Mouse (Mus musculus): Measurements from ENCODE around the gene Reep6. TPM values are rescaled to one million over a fixed set of nuclear protein-coding genes. Genes with fewer than 3 reads are reported as not detected.

Reep6 gene
- 0.88 TPM for polyA plus RNA-seq (2014; fragmentation: Illumina TruSeq; extraction: RNeasy Lipid Tissue Mini Kit (QIAGEN cat#74804); ENCODE audit: low read depth, low replicate concordance)

DNA sequence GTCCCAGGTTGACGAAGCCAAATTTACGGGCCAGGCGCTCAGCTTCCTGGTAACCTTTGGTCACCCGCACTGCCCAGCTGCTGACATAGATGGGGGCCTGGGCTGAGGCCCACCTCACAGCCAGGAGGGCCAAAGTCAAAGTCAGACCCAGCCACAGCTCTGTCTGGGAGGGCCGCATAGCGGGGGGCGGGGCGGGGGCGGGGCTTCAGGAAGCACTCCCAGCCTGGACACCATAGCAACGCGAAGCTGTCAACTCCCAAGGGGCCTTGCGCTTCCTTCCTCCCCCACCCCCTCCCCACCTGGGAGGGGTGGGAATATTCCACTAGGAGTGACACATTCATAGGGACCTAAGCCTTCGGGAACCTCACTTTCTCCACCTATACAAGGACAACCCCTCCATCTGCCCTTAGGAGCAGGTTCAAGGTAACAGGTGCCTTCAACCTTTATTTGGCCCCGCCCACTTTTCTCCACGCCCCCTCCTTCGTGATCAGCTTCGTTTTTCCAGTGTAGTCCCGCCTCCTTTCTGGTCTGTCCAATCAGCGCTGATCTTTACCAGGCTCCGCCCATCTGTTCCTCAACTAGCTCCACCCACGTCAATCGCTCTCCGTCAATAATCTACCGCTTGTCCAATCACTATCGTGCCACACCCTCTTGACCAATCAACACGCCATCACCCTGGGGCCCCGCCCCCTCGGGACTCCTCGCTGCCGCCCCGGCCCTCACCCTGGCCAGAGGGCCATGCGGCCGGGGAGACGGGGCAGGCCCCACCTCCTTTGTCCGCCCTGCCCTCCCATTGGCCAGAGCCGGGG, at the start of gene Reep6, which contains the start of gene Pcsk4:
TSS of gene Reep6 (plus strand) at position 681 of the 809 bp plus-strand sequence.
TSS of gene Pcsk4 (minus strand) at position 226 of the 809 bp plus-strand sequence.

DNA sequence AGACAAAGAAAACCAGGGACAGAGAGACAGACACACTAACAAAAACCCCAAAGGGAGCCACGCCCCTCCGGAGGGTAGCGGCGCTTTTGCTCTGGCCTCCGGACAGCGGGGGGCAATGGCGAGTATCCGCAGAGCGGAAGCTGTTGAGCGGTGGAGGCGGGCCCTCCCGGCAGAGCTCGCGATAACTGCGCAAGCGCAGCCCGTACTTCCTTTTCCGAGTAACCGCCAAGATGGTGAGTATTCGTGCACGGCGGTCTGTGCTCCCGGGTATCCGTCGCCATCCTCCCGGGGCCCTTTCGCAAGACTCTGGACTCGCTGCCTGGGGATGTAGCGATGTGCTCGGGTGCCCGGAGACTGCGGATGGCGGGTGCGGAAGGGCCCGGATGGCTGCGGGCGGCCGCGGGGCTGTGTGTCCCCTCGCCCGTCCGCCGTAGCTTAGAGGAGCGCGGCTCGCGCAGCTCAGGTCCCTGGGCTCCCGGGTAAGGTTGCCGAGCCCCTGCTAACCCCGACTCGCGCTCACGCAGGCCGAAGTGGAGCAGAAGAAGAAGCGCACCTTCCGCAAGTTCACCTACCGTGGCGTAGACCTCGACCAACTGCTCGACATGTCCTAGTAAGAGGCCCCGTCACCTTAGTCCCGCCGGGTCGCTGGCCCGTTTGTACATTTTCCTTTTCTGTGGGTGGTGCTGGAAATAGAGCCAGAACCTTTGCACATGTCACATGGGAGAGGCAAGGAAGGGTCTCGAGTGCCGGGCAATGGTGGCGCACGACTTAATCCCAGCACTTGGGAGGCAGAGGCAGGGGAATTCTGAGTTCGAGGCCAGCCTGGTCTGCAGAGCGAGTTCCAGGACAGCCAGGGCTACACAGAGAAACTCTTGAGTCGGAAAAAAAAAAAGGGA, 37.3 kb upstream of the Reep6 start, which contains the start of gene Rps15:
TSS of gene Rps15 (plus strand) at position 203 of the 896 bp plus-strand sequence.

DNA sequence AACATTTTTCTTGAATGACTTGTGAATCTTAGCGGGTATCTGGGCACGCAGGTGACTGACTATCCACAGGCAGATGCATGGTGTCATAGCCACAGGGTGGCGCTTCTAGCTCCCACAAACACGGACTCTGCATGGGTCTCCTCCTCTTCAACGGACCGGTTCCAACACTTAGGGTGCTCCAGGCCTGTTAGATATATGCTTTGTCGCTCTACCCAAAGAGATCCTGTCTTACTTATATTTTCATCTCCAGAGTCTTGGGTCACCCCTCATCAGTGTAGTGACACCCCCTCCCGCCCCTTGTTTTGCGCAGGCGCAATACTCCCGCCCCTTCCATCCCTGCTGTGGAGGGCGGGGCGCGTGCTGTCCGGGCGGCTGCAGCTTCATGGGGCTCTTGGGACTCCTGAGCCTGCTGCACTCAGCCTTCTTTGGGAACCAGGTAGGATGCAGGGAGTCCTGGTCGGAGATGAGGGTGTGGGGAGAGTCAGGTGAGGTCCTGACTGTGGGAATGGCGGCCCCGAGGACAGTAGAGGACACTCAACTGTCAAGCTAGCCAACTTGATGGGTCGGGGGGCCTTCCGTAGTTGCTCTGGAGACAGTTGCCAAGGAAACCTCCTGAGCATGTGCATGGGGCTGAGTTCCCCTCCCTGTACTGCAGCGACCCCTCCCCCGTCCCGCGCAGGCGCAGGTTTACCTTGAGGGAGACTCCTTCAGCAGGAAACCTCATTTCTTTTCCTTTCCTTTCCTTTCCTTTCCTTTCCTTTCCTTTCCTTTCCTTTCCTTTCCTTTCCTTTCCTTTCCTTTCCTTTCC, 33.9 kb upstream of the Reep6 start, which contains the start of gene Apc2:
TSS of gene Apc2 (plus strand) at position 360 of the 808 bp plus-strand sequence.

DNA sequence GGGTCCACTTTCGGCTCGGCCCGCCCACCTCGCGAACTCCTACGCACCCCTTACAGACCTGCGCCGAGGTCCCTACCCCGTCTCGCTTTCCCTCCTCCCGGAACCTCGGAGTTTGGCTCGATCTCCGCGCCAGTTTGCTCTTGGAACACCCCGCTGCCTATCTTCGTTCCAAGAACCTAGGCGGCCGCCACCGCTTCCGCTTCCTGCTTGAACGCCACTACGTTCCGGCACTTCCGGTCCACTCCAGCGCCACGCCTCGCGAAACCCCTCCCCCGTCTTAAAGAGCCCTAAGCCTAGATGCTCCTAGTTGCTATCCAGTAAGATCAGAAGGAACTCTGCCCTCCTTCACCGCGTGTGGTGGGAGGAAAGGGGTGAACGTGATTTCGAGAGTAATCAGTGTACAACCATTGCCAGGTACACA, 9.4 kb upstream of the Reep6 start, which contains the start of gene 2310011J03Rik:
TSS of gene 2310011J03Rik (minus strand) at position 198 of the 421 bp plus-strand sequence.

DNA sequence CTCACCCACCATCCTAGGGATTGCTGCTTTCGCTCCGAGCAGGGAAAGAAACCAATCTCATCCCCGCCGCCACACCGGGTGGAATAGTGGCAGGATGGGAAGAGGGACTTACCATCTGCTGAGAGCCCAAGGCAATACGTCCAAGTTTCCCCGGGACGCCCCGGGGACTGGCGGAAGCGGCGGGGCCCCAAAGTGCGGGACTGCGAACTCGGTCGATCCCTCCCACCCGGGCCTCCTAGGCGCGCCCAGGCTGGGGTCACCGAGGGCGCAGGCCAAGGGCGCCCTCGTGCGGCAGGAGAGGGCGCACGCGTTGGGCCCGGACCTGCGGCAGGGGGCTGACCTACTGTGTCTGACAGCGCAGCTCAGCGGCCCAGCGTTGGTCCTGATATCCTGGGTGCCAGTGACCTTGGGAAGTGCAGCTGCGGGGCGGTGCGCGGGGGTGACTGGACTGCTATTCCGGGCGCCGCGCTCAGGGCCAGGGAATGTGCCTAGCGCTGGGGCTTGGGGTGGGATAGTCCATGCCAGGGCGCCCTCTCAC, 18.6 kb downstream of the Reep6 start, which contains the start of gene Adamtsl5:
TSS of gene Adamtsl5 (minus strand) at position 169 of the 538 bp plus-strand sequence.

DNA sequence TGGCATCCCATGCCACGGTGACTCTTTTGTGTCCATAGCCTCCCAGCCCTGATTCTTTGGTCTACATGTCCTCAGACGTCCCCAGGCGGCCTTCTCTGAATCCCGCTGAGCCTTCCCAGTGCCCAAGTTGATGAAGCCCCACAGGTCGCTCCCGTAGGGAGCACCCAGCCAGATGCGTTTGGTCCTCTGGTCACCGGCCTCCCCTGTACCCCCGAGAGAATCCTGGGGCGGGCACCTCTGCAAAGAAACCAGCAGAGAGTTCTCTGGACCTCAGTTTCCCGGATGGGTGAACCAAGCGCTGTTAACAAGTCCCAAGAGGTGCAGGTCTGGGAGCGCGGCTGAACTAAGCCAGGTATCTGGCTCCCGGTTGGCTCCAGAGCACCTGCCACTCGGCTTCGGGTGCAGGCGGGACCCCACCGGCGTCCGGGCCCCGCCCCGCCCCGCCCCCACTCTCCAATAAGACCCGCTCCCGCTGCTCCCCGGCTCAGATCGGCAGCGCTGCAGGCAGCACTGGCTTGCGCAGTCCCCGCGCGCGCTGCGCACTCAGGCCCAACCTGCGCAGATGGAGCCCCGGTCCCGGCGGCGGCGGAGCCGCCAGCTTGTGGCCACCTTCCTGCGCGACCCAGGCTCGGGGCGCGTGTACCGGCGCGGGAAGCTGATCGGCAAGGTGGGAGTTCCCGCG, 26.4 kb downstream of the Reep6 start, which contains the start of gene Plk5:
TSS of gene Plk5 (plus strand) at position 459 of the 682 bp plus-strand sequence.

Other genes with a start within 250 kb of the Reep6 start
- gene Sbno2, start 224.4 kb upstream of the Reep6 start, polyA plus RNA-seq (2014; fragmentation: Illumina TruSeq; extraction: RNeasy Lipid Tissue Mini Kit (QIAGEN cat#74804); ENCODE audit: low read depth, low replicate concordance) = 1.6 TPM
- gene Stk11, start 214.2 kb upstream of the Reep6 start, polyA plus RNA-seq (2014; fragmentation: Illumina TruSeq; extraction: RNeasy Lipid Tissue Mini Kit (QIAGEN cat#74804); ENCODE audit: low read depth, low replicate concordance) = 6.7 TPM
- 0.50 TPM for gene Atp5d, start 191.3 kb upstream of the Reep6 start, polyA plus RNA-seq (2014; fragmentation: Illumina TruSeq; extraction: RNeasy Lipid Tissue Mini Kit (QIAGEN cat#74804); ENCODE audit: low read depth, low replicate concordance)
- not detected for gene Cbarp, start 189.1 kb upstream of the Reep6 start, polyA plus RNA-seq (2014; fragmentation: Illumina TruSeq; extraction: RNeasy Lipid Tissue Mini Kit (QIAGEN cat#74804); ENCODE audit: low read depth, low replicate concordance)
- 13.1 TPM for gene Midn, start 181.7 kb upstream of the Reep6 start, polyA plus RNA-seq (2014; fragmentation: Illumina TruSeq; extraction: RNeasy Lipid Tissue Mini Kit (QIAGEN cat#74804); ENCODE audit: low read depth, low replicate concordance)
- 23.0 TPM for gene Cirbp, start 164.0 kb upstream of the Reep6 start, polyA plus RNA-seq (2014; fragmentation: Illumina TruSeq; extraction: RNeasy Lipid Tissue Mini Kit (QIAGEN cat#74804); ENCODE audit: low read depth, low replicate concordance)
- gene 1600002K03Rik, start 157.0 kb upstream of the Reep6 start, polyA plus RNA-seq (2014; fragmentation: Illumina TruSeq; extraction: RNeasy Lipid Tissue Mini Kit (QIAGEN cat#74804); ENCODE audit: low read depth, low replicate concordance) = not detected
- gene Efna2, start 150.5 kb upstream of the Reep6 start, polyA plus RNA-seq (2014; fragmentation: Illumina TruSeq; extraction: RNeasy Lipid Tissue Mini Kit (QIAGEN cat#74804); ENCODE audit: low read depth, low replicate concordance) = 0.79 TPM
- gene Mum1, start 103.5 kb upstream of the Reep6 start, polyA plus RNA-seq (2014; fragmentation: Illumina TruSeq; extraction: RNeasy Lipid Tissue Mini Kit (QIAGEN cat#74804); ENCODE audit: low read depth, low replicate concordance) = 4.9 TPM
- 12.8 TPM for gene Ndufs7, start 80.8 kb upstream of the Reep6 start, polyA plus RNA-seq (2014; fragmentation: Illumina TruSeq; extraction: RNeasy Lipid Tissue Mini Kit (QIAGEN cat#74804); ENCODE audit: low read depth, low replicate concordance)
- gene Gamt, start 68.9 kb upstream of the Reep6 start, polyA plus RNA-seq (2014; fragmentation: Illumina TruSeq; extraction: RNeasy Lipid Tissue Mini Kit (QIAGEN cat#74804); ENCODE audit: low read depth, low replicate concordance) = not detected
- 27.3 TPM for gene Dazap1, start 68.5 kb upstream of the Reep6 start, polyA plus RNA-seq (2014; fragmentation: Illumina TruSeq; extraction: RNeasy Lipid Tissue Mini Kit (QIAGEN cat#74804); ENCODE audit: low read depth, low replicate concordance)
- 2.1 TPM for gene Rps15, start 37.5 kb upstream of the Reep6 start, polyA plus RNA-seq (2014; fragmentation: Illumina TruSeq; extraction: RNeasy Lipid Tissue Mini Kit (QIAGEN cat#74804); ENCODE audit: low read depth, low replicate concordance)
- gene Apc2, start 34.0 kb upstream of the Reep6 start, polyA plus RNA-seq (2014; fragmentation: Illumina TruSeq; extraction: RNeasy Lipid Tissue Mini Kit (QIAGEN cat#74804); ENCODE audit: low read depth, low replicate concordance) = not detected
- 0.98 TPM for gene 2310011J03Rik, start 9.4 kb upstream of the Reep6 start, polyA plus RNA-seq (2014; fragmentation: Illumina TruSeq; extraction: RNeasy Lipid Tissue Mini Kit (QIAGEN cat#74804); ENCODE audit: low read depth, low replicate concordance)
- not detected for gene Pcsk4, start 455 bp upstream of the Reep6 start, polyA plus RNA-seq (2014; fragmentation: Illumina TruSeq; extraction: RNeasy Lipid Tissue Mini Kit (QIAGEN cat#74804); ENCODE audit: low read depth, low replicate concordance)
- 0.57 TPM for gene Adamtsl5, start 18.5 kb downstream of the Reep6 start, polyA plus RNA-seq (2014; fragmentation: Illumina TruSeq; extraction: RNeasy Lipid Tissue Mini Kit (QIAGEN cat#74804); ENCODE audit: low read depth, low replicate concordance)
- gene Plk5, start 26.5 kb downstream of the Reep6 start, polyA plus RNA-seq (2014; fragmentation: Illumina TruSeq; extraction: RNeasy Lipid Tissue Mini Kit (QIAGEN cat#74804); ENCODE audit: low read depth, low replicate concordance) = not detected
- gene Mex3d, start 57.7 kb downstream of the Reep6 start, polyA plus RNA-seq (2014; fragmentation: Illumina TruSeq; extraction: RNeasy Lipid Tissue Mini Kit (QIAGEN cat#74804); ENCODE audit: low read depth, low replicate concordance) = 6.1 TPM
- not detected for gene Mbd3, start 69.6 kb downstream of the Reep6 start, polyA plus RNA-seq (2014; fragmentation: Illumina TruSeq; extraction: RNeasy Lipid Tissue Mini Kit (QIAGEN cat#74804); ENCODE audit: low read depth, low replicate concordance)
- not detected for gene Uqcr11, start 76.9 kb downstream of the Reep6 start, polyA plus RNA-seq (2014; fragmentation: Illumina TruSeq; extraction: RNeasy Lipid Tissue Mini Kit (QIAGEN cat#74804); ENCODE audit: low read depth, low replicate concordance)
- 3.2 TPM for gene Tcf3, start 103.7 kb downstream of the Reep6 start, polyA plus RNA-seq (2014; fragmentation: Illumina TruSeq; extraction: RNeasy Lipid Tissue Mini Kit (QIAGEN cat#74804); ENCODE audit: low read depth, low replicate concordance)
- not detected for gene Onecut3, start 164.9 kb downstream of the Reep6 start, polyA plus RNA-seq (2014; fragmentation: Illumina TruSeq; extraction: RNeasy Lipid Tissue Mini Kit (QIAGEN cat#74804); ENCODE audit: low read depth, low replicate concordance)
- gene Atp8b3, start 209.2 kb downstream of the Reep6 start, polyA plus RNA-seq (2014; fragmentation: Illumina TruSeq; extraction: RNeasy Lipid Tissue Mini Kit (QIAGEN cat#74804); ENCODE audit: low read depth, low replicate concordance) = not detected
- gene Rexo1, start 231.6 kb downstream of the Reep6 start, polyA plus RNA-seq (2014; fragmentation: Illumina TruSeq; extraction: RNeasy Lipid Tissue Mini Kit (QIAGEN cat#74804); ENCODE audit: low read depth, low replicate concordance) = 0.66 TPM
- gene Klf16, start 247.4 kb downstream of the Reep6 start, polyA plus RNA-seq (2014; fragmentation: Illumina TruSeq; extraction: RNeasy Lipid Tissue Mini Kit (QIAGEN cat#74804); ENCODE audit: low read depth, low replicate concordance) = 2.7 TPM

Data from sigmoid colon, adult 10 weeks (tissue).